Mouse (Mus musculus) frontal cortex, adult 2 months (tissue): ENCODE data around the gene Jakmip3. TPM values are rescaled to one million over a fixed set of nuclear protein-coding genes. Genes with fewer than 3 reads are reported as not detected.
A peak's percentile ranks its signal among the peaks of the same experiment; 100 is the strongest.

ENCODE experiments used
- DNase-seq, 2 experiments: peaks; one replicate each; pipeline ENCODE4 v3.0.0; 2022; ENCODE audit warnings: low spot score in 1 of 2; ENCODE audit errors: extremely low spot score in 1 of 2
- polyA plus RNA-seq: library from polyadenylated mRNA; depleted of rRNA; stranded (reverse); fragments of >200 nt; gene quantifications from 2 replicates; pipeline ENCODE4 v1.2.3, GENCODE M21; 2012

Gene Jakmip3
- polyA plus RNA-seq, 1 experiment = 41.0 TPM

DNA sequence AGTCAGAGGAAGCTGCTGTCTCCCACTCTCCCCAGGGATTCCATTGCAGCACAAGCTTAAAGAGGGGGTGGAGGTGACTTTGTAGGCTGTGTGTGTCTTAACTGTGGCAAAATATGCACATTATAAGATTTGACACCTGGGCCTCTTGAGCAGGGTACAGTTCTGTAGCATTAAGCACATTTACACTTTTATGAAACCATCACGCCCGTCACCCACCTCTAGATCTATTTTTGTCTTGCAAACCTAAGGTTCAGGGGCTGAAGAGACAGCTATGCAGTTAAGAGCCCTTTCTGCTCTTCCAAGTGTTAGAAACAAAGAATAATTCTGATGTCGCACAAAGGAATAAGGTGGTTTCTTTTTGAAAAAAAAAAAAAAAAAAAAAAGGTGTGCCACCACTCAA is 5.1 kb downstream of the Jakmip3 start:
- DNase-seq = no peak

DNA sequence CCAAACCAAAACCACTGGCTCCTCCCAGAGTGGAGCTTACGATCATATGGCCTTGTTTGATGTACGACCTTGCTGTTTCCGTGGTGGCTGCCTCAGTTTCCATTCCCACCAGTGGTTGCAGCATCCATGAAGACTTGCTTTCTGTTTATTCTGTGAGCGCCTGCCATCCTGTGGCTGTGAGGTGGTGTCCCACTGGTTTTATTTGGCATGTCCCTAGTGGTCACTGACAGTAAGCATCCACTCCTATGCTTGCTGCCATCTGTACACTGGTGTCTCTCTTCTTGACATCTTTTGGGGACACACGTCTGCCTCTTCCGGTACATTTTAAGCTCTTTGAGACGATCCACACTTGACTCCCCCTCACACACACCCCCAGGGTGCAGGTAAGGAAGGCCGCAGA is 7.2 kb downstream of the Jakmip3 start:
- no peak for DNase-seq

DNA sequence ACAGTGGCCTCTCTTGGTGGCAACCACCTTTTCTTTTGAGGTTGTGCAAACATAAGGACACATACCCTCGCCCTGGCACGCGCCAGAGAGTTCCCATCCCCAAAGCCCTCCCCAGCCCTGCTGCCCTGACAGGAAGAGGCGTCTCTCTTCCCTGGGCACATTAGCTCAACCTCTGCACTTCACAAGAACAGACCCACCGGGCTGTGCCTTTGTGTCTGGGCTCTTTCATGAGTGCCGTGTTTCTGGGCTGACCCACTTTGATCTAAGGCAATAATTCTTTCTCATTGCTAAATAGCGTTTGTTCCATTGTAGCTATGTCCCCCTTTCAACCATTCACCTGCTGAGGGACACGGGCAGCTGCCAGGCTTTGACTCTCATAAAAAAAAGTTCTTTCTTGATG is 7.8 kb downstream of the Jakmip3 start:
- DNase-seq = no peak

DNA sequence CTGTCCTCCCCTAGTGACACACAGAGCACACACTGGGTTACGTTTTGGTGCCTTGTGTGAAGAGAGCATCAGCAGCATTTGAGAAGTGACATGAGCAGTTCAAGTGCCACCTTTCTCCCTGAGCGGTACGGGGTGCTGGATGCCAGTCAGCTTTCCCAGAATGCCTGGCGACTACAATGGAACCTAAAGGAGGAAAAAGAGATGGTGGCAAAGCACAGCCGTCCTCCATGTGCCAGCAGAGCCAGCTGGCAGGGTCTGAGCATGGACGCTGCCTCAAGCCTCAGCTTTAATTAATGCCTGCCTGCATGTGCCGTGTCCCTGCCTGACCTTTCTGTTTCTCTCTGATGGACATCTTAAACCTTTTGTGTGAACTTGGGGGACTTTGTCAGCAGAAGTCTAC is 15.3 kb downstream of the Jakmip3 start:
- DNase-seq = no peak

DNA sequence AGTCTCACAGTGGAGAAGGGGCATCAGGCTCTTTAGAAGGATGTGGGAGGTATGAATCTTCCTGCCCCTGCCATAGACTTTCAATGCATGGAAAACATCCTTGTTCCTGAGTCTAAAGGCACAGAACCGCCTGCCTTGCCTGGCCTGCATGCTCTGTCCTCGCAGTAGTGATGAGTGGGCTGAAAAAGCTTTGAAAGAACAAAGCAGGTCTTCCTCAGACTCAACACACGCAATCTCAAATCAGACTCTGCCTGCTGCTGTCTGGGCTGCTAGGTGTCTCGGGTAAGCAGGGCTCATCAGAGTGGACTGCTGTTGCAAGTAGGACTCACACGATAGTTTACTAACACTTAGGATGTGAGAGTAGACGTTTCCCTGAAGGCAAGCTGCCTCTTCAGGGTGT is 16.6 kb downstream of the Jakmip3 start:
- DNase-seq = no peak

DNA sequence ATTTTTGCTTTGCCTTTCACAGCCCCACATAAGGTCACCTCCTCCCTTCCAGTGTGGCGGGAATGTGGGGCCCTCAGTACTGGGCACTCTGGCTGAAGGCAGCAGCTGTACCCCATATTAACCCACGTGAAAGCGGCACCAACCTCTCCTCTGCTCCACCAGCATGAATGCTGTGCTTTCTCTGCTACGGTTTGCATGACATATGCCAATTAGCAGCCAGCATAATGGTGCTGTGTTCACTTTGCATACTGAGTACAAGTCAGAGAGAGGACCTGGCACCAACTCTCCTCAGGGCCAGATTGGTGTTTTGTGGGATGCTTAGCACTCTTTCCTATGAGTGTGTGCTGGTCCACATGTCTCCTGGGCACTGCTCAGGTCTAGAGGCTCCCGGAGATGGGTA is 19.2 kb downstream of the Jakmip3 start:
- no peak for DNase-seq

DNA sequence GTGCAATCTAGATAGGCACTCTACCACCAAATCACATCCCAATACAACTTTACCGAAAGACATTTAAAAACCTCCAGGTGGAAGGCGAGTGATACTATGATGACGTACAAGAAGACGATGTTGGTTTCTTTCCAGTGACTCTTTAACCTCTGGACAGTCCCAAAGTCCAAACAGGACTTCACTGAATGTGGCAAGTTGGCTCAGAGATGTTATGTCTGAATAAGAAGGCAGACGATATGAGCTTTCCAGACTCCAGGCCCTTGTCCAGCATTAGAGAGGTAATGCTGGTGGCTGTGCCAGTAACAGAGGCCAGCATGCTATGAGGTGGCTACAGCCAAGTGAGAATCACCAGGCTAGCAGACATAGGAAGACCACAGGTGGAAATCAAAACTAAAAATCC is 23.2 kb downstream of the Jakmip3 start:
- DNase-seq = no peak

DNA sequence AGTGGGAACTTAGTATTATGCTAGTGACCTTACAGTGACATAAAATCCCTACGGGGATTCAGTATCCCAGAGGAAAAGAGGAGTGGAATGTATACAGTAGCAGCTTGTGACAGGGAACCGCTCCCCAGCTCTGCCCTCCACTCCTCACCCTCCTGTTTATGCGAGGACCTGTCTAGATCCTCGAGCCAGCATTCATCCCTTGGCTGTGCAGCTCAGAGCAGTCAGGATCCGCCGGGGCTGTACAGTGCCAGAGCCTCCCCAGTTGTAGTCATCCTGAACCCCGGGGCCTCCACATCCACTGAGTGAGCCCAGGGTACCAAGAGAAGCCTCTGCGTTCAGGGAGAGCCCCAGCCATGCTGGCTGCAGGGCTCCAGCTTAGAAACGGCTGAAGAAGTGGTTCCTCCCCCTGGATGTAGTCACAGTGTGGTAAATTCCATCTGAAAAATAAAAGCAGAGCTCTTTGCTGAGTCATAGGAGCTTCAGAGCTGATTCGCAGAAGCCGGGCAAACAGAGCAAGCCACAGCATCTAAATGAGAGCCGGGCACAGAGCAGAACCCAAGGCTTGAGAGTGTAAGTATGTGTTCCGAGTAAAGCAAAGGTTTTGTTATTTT is 27.6 kb downstream of the Jakmip3 start:
- peak; percentile 43 to 81 for DNase-seq

DNA sequence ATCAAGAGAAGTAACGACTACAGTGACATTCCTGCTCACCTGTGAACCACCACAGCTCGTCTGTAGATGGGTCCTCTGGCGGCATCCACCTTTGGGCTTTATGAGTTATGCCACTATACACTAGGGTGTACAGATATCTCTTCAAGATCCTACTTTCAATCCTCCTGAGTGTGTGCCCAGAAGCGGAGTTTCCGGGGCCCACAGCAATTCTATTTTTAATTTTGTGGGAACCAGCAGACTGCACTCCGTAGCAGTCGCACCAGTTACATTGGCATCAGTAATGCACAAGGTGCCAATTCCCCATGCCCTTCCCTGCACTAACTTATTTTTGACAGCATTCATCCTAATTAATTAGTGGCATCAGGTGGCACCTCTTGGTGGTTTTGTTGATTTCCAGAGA is 37.0 kb downstream of the Jakmip3 start:
- DNase-seq = peak in 1 of 2 experiments; percentile 45

DNA sequence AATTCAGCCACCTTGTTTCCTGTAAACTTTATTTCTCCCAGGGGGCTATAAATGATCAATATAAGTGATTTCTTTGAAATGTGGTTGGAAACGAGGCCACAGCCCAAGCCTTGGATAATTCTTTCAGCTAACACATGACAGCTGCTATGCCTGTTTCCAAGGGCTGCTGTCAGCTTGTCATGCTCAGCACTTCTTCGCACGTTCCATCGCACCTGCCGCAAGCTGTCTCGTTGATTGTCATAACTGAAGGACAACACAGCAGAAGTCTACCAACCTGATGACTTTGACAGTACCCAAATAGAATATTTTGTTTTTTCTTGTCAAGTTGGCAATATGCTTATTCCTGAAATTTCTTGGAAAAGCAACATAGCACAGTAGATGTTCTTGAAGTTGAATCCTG is 44.0 kb downstream of the Jakmip3 start:
- no peak for DNase-seq

DNA sequence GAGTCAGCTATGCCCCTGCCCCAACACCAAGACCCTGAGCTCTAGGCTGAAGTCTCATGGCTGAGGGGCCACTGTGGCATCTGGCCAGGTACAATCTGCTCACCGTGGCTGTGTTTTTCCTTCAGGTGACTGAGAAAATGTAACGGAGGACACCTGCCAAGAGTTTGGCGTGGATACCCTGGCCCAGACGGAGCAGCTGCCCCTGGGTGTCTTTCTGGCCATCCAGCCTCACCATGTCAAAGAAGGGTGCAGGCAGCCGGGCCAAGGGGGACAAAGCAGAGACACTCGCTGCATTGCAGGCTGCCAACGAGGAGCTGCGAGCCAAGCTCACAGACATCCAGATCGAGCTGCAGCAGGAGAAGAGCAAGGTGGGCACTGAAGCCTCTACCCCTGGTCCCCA is 48.6 kb downstream of the Jakmip3 start:
- no peak for DNase-seq

DNA sequence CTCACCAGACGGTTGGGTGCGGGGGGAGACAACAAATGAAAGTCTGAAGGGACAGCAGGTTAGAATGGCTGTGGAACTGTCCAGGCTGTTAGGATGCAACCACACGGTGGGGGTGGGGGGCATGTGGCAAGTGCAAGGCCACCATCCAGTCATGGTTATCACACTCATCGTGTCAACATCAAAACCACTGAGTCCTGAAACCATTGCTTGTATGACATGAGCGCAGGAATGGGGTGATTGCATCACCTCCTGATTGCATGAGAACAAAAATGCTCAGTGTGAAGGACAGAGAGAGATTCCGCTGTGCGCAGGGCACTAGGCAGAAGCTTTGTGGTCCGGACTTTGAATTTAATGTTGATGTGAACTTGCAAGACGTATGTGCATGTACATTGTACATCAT is 62.2 kb downstream of the Jakmip3 start:
- no peak for DNase-seq

DNA sequence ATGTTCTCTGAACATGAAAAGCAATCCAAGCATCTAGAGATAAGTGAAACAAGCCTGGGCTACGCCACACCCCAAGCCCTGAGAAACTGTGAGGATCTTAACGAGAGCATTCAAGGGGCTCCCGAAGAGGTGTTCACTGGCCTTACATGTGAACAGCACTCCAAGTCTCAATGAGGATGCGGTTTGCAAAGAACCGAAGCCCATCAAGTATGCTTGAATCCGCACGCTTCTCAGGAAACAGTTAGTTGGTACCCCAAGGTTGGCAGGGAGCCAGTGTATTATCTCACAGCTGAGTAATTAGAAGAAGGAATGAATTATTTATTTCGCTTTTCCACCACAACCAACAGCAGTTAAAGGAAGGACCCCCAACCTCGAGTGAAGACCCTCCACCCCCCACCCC is 62.7 kb downstream of the Jakmip3 start:
- no peak for DNase-seq

DNA sequence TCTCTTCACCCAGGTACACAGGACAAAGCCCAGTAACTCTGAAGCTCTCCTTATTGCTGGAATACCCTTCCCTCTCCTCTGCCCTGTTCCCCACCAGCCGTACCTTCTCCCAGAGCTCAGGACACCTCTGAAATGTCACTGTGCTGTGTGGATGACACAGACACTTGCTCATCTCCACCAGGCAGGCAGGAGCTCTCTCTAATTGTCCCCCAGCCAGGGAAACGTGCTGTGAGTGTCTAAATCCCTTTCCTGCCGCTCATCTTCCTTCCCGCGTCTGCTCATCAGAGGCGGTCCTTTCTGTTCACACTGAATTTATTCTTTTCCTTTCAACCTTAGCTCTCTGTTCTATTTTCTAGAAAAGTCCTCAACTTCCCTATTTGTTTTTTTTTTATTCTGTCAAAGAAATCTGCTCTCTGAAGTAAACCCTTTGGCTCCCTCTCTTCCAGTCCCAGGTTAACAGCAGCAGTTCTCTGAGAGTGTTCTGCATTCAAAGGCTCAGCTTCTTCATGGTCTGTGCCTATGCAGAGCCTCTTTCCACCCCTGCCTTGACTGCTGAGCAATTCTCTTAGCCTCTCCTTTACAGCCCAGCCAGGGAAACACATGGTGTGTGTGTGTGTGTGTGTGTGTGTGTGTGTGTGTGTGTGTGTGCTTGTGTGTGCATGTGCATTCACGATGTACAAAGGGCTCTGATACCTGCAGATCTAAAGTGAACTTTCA is 69.4 kb downstream of the Jakmip3 start:
- no peak for DNase-seq

DNA sequence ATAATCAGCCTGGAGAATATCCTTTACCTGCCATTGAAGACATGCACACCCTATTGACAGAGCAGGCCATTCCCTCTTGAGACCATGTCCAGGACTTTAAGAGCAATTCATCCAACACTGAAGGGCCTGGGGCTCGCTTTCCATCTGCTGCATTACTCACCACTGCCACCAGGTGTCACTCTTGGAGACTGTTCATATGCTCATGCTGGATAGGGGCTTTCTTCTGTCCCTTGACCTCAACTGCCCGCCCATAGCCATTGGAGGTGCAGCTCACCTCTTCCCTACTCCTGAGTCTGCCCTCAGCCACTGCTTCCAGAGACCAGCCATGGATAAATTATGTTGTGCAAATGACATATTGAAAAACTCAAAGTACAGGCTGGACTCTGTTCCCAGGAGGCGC is 70.5 kb downstream of the Jakmip3 start:
- DNase-seq = peak in 1 of 2 experiments; percentile 78

DNA sequence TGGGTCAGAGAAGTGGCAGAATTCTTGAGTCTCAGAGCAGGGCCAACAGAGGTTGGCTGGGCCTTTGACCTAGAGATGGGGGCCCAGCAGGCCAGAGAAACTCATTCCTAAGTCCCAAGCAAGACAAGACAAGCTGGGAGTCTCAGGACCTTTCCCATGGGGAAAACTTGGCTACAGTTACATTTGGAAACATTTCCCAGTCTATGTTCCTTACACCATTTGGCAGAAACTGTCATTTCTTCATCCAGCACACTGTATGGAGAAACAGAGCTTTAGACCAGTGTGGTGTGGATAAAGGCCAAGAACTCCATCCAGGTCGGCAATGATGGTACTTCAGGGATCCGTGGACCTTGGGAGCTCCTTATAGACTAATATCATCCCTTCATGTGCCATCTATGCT is 71.1 kb downstream of the Jakmip3 start:
- no peak for DNase-seq

DNA sequence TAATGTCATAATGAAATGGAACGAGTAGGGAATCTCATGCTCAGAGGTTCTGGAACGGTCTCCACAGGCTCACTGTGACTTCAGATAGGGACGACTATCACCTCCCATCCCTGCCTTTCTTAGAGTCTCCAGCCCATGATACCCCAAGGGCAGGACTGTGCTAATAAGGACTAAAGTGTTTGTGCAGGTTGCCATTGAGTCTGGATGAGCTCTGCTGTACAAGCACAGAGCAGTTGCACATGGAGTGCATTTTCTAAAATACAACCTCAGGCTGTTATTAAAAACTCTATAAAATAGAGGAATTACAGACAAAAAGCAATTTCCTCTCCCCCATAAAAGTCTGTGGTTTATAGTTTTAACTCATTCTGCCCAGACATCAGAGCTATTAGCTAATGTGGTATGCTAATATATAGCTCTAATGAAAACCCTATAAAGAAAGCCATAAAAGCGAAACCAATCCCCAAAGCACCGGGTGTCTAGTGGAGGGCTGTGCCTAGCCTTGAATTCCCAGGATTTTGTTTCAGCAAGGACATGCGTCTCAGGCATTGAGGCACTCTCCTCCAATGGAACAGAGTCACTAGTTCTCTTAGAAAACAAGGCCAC is 72.3 kb downstream of the Jakmip3 start:
- DNase-seq = no peak

DNA sequence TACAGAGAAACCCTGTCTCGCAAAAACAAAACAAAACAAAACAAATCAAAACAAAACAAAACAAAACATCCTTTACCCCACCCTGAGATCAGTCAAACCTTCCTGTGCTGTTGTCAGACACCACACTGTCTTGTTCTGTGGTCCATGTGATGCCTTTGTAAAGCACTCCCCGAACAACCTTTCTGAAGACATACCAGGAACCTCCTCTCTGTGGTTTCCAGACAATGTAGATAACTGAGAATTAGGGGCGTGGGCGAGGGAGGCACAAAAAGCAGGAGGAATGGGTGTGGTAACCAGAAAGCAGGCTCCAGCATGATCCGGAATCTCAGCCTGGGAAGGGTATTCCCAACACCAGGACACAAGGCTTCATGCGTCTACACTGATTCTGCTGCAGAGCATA is 74.6 kb downstream of the Jakmip3 start:
- no peak for DNase-seq

DNA sequence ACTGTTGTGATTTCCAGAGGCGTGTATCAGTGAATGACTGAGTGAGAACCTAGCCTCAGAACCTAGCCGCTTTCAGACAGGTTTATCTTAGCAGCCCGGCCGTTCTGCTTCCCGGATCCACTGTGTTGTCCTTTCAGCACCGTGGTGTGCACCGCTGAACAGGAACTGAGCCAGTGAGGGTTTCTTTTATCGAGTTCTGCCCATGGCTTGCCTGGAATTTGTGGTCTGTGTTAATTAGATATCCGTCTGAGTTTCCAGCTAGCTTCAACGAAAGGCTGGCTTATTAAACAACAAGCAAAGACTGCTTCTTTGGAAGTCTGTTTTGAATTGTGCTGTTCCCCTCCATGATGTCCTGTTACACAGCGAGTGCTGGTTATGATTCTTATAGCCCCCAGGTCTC is 75.8 kb downstream of the Jakmip3 start:
- DNase-seq = no peak

DNA sequence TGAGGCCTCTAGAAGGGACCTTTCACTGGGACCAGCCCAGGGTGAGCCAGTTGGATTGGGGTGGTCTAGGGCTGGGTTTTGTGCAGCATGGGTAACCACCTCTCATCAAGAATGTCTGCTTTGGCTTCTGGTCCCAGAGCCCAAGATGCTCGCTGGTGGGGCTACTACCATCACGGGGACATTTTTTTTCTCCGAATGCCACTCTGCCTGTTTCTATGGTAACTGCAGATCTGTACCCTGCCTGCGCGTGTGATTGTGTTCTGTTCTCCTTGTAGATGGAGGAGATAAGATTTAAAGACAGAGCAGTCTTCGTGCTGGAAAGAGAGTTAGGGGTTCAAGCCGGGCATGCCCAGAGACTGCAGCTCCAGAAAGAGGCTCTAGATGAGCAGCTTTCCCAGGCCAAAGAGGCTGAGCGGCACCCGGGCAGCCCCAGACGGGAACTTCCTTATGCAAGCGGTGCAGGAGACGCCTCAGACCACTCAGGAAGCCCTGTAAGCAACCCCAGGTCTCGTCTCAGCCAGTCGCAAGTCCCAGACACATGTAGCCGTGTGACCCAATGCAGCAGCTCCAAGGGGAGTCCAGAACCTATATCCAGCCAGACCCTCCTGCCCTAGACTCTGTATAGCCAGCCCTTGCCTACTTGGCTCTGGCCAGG is 76.8 kb downstream of the Jakmip3 start:
- DNase-seq = peak in 1 of 2 experiments; percentile 13

DNA sequence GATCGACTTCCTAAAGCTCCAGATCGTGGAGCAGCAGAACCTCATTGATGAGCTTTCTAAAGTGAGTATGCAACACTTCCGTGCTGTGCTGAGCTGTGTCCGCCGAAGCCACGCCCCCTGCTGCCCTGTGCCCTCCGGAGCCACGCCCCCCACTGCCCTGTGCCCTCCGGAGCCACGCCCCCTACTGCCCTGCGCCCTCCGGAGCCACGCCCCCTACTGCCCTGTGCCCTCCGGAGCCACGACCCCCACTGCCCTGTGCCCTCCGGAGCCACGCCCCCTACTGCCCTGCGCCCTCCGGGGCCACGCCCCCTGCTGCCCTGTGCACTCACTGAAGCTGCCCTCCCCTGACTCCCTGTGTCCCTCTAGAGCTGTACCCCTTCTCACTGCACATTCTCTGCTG is 80.4 kb downstream of the Jakmip3 start:
- DNase-seq = no peak

DNA sequence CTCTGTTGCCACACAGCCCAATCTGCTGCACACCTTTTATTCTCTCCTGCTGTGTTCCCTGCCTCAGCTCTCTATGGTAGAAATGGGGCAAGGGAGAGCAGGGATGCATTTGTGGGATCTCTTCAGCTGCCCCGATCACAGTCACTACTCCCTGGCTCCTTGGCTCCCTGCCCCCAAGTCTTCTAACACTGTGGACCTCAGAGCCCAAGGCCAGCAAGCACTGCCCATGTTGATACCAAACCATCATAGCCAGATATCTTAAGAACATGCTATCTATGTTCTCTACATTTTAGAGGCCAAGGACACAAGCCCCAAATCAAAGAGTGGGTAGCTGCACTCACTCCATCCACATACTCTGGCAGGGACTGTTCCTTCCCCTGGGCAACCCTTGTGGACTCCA is 80.8 kb downstream of the Jakmip3 start:
- DNase-seq = no peak
